Mouse (Mus musculus): ENCODE data around the gene BC067074. TPM values are rescaled to one million over a fixed set of nuclear protein-coding genes. Genes with fewer than 3 reads are reported as not detected.
A peak's percentile ranks its signal among the peaks of the same experiment; 100 is the strongest.
"Not testable (repeated sequence)": the region's sequence is repeated elsewhere in the genome, so short reads cannot be mapped to it uniquely, and the experiment has no call there.

BC067074 gene
- 1.4 and 1.6 TPM in 2 replicates for total RNA-seq (2021)
- long read RNA-seq, experiment 1: 0 reads
- long read RNA-seq, experiment 2: 0 reads

DNA sequence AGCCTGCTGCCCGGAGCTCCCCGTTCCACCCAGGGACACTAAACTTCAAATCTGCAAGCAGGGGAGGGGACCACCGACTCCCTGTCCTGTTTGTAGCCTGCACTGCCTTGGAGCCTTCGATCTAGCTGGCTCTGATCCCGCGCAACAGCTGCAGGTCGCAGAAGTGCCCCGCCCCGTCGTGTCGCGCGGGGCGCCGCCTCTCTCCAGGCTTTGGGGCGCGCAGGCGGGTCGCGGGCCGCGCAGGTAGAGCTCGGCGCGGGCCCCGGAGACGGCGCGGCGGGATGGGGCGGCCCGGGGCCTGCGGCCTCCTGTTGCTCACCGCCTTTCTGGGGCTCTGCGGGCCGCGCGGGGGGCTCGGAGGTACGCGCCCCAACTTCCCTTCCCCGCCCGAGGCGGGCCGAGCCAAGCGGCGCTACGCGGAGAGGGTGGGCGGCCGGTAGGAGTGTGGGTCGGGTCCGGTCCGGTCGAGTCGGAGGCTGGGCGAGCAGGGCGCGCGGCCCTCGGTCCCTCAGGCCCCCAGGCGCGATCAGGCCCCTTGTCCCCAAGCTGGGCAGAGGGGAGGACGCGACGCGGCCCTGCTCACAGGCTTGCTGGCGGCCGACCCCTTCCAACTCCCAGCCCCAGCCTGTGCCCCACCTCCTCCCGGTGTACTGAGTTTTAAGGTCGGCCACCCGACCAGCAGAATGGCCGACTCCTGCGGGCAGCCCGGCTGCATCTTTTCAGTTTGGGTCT, at the start of gene BC067074:
Gene BC067074 (plus strand): TSS at position 185 of the 732 bp plus-strand sequence.
- DNase-seq: peak; percentile 46

DNA sequence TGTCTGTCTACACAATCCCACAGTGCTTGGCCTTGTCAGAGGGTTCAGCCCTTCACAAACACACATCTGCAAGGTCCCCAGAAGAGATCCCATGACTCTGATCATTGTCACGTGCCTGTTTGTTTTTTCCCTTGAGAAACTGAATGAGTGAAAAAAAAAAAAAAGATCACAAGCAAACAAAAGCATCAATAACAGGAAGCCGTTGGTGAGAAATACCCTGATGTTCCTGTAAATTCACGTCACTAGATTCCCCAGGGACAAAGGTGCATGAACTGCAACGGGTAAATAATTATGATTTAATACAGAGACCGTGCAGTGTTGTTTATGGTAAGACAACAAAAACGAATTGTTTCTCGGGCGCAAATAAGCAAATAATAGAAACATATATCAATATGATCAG, 47.9 kb upstream of the BC067074 start:
- no peak for DNase-seq

DNA sequence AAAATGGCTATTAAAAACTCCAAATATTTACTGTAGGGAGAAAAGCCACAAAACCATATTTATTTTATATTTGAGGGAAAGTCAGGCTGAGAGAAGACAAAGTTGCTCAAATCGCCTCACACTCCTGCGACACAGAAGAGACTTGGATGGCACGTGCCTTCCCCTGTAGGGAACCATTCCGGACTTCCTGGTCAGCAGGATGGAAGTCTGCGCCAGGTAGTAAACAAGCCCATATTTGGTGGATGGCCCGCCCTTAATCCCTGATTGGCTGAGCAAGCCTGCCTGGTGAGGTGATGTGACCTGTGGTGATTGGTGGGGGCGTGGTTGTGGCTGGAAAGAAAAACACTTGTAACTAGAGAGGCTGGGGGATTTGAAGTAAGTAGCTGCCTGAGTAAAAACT, 40.4 kb upstream of the BC067074 start:
- not testable (repeated sequence) for DNase-seq

DNA sequence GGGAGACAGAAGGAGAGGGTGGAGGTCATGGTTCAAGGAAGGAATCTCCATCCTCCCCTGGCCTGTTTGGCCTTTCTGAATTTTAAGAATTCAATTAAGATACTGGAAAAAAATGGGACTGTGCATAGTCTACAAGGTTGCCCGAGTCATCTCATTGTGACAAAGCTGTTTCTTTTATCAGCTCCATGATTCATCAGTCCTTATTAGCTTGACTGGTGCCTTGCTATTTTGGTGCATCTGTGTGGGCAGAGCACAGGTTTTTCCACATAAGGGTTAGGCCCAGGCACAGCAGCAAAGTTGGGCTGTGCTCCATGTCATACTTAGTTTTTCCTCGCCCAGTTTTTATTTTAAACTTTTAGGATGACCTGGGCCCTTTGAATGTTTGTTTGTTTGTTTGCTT, 36.2 kb upstream of the BC067074 start:
- no peak for DNase-seq

DNA sequence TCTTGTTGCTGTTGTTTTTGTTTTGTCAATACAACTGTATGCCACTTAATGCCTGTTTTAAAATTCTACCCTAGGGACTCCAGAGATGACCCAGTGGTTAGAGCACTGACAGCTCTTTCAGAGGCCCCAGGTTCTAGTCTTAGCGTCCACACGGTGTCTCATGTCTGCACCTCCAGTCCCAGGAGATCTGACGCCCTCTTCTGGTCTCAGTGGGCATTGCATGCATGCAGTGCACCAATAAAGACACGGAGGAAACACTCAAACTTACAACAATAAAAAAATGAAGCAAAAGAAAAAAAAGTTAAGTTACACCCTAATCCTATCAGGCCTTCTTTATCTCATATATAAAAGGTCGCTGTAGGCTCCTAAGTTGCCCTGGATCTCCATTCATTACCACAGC, 35.8 kb upstream of the BC067074 start:
- DNase-seq: peak; percentile 29

DNA sequence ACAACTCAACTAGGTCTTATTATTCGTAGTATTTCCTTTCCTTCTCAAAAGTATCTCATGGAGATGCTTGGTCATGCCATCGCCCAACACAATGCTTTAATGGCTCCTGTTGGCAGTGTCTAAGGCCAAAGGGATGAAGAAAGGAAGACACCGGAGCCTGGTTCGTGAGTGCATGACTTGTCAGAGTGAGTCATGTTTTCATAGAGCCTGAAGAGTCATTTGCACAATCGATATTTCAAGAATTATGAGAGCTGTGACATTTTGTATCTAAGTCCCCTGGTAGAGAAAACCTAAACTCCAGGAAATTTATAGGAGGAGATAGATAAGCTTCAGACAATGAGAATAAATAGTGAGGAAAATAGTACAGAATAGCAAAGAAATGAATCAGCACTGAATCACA, 33.7 kb upstream of the BC067074 start:
- no peak for DNase-seq

DNA sequence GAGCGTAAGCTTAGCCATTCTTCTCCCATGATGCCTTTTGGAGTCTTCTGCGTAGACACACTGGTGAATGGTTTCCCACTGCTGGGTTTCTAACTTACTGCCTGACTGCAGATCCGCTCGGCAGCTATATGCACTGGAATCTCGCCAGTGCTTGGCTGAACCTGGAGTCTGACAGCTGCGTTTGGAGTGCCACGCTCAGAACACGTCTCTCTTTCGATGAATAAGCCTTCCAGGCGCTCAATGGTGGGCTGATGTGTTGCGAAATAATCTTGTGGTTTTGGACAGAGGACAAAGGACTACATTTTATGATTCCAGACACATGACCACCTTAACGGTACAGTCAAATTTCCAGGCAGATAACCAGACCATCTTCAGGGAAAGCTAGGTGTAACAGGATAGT, 30.1 kb upstream of the BC067074 start:
- DNase-seq: no peak

DNA sequence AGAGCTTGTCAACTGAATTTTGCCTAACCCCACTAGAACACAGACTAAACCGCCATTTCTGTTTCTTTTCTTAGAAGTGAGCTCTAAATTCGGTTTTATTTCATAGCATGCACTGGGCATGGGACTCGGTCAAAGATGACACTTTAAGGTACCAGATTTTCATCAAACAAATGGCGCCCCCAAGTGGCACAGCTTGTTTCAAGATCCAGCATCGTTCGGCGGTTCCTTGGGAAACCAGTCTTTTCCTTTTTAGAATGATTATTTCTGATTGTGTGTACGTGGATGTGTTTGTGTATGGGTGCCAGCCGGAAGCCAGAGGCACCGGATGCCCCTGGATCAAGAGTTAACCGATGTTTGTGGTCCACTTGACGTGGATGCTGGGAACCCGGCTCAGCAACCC, 27.7 kb upstream of the BC067074 start:
- DNase-seq: peak; percentile 65

DNA sequence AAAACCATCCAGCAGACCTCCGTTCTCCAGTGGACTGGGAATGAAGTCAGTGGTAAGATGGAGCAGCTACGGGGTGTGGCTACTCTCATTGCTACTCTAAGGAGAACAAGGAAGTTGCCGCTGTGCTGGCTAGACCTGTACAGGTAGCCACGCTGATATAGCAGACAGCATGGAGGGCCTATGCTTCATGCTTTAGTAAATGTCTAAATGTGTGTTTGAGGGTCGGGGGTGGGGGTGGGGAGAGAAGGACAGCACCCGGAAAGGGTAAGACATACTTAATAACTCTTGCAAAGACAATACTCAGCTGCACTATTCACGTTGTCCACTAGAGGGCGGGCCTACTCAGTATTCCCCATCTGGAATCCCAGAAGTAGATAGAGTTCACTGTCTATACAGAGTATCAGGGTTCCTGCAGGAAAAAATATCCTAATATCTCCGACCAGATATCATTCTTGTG, 26.4 kb upstream of the BC067074 start:
- peak; percentile 82 for DNase-seq

DNA sequence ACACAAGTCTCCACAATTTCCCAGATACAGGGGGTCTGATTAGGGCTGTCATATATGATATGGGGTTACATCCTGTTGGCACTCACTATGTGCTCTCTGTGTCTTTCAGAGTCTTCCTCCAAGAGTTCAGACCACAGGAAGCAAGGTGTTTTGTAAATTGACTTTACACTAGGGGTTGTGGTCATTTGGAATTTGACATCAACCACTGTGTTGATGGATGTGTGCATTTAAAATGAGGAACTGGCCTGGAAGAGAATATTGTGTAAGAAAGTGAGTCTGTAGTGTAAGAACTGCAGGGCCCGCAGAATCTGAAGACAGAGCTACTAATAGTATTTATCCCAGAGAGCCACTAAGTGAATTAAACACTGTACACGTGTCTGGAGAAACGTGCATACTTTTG, 25.8 kb upstream of the BC067074 start:
- no peak for DNase-seq

DNA sequence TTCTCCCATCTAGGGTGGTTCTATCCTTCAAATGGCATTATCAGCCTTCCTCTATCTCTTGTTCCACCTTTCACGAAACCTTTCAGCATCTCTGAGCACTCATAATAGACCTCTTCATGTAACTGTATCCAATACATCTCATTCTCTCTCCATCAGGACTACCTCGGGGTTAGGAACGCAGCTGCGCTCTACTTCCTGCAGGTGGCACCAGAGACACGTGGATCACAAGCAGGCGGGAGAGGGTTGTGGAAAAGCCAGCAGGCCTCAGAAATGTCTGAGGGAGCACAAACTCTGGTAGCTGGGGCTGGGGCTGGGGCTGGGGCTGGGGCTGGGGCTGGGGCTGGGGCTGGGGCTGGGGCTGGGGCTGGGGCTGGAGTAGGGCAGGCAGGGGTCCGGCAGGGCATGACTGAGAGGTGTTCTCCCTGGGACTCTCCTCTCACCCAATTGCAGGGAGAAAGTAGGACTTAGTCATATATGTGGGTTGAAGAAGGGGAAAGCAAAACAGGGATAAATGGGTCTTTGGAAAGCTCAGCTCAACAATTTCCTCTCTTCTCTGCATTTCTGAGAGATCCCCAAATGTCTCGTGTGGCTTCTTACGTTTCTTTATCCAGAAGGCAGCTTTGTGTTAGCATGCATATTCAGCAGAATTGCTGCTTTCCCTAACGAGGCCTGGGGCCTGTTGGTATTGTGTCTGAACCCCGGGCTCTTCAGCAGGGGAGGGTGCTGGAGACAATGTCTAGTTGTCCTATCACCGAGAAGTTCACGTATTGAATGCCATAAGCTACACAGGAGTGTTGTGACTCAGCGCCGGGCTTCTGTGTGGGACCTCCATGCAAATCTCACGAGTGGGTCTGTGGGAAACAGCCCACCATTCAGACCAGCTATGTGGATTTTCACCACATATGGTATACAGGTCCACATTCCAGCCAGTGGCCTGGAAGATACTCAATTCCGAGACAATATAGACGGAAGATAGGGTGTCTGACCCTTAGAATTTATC, 22.9 kb upstream of the BC067074 start:
- DNase-seq: peak; percentile 87

DNA sequence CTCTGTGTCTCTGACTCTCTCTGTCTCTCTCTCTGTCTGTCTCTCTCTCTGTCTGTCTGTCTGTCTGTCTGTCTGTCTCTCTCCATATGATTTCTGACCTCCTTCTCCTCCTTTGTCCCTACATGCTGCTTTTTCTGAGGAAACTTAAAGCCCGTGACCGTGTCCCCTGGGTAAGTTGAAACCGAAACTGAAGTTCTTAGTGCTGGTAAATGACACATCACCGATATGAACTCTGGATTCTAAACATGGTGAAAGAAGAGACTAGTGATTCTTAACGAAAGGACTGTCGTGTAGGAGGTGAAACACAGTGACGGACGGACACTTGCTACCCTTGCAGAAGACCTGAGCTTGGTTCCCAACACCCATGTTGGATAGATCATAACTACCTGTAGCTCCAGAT, 21.8 kb upstream of the BC067074 start:
- DNase-seq: no peak

DNA sequence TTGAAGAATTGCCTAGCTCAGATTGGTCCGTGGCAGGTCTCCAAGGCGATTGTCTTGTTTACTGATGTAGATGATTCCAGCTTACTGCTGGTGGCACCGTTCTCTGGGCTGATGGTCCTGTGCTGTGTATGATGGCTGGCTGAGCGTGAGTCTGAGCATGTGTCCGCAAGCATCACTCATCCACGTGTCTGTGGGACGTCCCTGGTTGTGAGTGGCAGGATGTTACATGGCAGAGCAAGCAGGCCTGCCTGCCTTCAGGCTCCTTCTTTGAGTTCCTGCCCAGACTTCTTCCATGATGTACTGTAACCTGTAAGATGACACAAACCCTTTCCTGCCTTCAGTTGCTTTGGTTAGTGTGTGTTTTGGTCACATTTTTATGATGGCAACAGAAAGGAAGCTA, 5.8 kb upstream of the BC067074 start:
- no peak for DNase-seq

DNA sequence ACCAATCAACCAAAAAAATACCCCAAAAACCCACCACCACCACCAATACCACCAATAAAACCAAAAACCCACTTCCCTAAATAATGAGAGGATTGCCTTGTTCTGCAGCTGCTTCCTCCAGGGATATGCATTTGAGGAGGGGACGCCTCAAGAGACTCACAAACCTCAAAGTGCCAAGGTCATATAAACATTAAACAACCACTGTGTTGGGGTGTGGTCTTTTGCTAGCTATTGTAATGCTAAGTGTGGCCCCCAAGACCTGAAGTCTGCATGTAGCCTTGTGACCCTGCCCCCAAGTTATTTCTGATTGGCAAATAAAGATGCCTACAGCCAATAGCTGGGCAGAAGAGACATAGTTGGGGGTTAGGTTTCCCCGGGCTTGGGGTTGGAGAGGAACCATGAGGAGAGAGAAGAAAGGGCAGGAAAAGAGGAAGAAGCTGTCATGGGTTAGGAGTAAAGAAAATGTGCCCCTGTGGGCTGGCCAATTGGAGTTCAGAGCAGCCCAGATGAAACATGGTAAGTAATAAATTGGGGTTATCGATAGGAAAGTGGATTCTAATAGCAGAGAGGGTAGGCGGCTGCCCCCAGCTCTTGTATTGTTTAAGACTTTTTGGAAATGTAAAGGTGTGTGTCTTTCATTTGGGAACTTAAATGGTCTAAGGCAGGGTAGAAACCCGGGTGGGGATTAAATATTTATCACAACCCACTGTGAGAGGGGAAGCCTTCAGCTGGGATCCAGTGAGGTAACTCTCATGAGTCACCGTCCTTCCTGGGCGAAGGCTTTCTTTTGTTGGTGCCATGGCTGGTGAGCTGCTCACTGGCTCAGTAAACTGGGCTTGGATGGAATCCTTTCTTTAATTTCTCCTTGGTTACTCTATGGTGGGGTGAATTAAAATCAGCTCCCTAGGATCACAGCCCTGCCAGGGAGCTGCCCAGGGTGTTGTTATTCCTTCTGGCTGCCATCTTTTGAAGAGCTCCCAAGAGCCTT, 4.5 kb upstream of the BC067074 start:
- DNase-seq: no peak

DNA sequence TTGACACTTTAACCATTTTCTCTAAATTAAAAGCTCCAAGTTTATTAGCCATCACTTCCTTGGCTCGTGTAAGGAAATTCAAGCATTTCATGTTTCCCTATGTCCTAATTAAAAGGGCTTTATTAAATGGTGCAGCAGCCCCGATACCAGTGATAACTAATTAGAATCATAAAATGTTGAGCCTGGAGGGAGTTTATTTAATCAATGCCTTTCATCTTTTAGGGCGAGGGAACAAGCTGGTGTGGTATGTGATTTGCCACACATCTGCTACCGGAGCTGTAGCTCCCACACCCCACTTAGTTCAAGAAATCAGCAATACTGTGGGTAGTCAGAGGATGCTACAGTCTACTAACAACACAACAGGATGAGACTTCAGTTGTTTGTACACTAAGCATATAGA, 3.2 kb upstream of the BC067074 start:
- no peak for DNase-seq

DNA sequence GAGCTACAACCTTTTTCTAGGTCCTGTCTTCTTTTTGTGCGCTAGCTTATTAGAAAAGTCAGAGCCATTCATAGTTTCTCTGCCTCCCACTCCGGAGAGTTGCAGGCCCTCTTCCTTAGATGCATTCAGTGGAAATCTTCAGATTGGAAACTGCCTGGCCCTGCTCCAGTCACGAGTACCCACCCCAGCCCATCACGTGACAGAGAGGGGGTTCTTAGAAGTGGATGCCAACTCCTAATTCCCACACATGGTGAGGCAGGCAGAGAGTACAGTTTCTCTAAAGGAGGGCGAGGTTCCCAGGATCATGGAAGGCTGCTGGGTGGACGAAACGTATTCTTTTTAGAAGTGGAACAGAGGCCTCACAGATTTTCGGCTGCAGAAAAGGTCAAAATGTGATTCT, 958 bp upstream of the BC067074 start:
- DNase-seq: no peak

DNA sequence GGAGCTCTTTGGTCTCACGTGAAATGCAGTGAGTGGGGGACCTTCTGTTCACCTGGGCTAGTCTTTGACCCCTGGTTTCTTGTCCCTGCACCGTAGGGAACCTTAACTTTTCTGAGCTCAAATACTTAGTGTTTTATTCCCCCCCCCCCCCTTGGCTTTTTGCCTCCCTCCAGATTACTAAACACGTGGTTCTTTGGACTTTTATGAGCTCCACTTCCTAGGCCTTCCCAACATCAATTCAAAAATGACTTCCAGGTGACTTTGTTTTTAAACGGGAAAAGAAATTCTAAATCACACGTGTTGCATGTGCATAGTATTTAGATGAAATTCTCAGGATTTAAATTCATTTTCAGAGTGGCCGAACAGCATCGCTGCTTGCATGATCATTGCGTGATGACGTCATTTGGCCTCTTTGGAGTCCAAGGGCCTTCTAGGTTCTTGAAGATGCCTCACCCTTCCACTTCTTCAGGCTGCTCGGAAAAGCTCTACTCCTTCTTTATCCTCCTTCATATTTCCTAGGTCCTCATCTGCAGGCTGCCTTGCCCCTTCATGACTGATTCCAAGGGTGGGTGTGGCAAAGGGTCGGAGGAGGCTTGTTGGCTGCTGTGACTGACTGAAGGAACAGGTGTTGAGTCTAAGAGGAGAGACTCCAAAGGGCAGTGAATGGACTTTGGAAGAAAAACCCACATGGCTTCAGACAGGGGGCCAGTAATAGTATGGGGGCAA, 911 bp downstream of the BC067074 start:
- no peak for DNase-seq

DNA sequence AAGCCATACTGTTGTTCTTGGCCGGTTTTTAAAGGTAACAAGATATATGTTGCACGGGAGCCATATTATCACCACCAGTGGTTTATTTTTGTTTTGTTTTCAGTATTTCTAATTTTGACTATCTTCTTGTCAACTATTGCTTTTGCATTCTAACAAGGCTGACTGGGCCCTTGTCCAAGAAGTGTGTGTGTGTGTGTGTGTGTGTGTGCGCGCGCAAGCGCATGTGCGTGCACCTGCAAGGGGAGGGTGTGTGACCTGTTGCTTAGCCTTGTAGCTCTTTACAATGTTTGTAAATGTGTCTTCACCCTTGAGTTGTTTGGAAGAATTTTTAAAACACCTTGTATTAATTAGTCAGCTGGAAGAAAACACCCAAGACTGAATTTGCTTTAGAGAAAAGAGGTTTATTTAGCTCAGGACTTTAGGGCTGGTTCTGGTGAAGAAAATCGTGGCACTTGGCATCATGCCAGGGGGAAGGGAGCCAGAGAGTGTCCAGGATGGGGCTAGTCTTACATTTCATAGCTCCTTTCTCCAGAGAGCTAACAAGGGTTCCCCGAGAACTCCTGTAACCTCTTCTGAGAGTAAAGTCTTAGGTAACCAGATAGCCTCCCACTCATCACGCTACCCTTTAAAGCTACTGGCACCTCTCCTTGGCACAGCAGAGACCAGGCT, 3.0 kb downstream of the BC067074 start:
- peak; percentile 25 for DNase-seq

DNA sequence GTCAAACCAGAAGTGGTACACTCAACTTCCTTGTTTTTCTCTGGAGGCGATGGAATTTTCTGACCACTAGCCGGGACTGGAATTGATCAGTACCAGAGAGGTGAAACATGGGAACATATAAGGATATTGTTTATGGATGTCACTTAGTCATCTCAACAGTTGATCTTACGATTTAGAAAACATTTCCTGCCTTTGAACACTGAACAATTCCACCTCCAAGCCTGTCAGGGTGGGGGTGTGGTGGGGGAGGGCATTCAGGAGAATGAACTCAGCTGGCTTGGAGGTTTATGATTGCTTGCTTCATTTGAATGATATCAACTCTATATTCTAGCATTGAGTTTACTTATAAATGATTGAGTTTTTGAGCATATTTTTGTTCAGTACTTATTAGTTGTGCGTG, 13.6 kb downstream of the BC067074 start:
- no peak for DNase-seq

DNA sequence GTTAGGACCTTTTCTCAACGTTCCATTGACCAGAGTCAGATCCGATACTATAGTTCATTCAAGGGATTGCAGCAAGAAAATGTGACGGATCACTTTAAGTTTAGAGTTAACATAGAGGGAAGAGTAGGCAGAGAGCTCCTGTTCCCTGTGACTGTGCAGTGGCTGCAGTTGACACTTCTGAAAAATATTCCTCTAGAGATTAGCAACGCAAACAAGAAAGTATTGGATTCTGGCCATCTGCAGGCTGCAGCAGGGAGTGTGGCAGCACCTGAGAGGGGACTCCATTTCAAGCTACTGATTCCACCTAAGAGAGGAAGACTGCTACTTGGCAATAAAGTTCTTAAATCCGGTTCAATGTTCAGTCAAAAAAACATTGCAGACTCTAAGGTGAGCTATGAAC, 26.6 kb downstream of the BC067074 start:
- DNase-seq: no peak

DNA sequence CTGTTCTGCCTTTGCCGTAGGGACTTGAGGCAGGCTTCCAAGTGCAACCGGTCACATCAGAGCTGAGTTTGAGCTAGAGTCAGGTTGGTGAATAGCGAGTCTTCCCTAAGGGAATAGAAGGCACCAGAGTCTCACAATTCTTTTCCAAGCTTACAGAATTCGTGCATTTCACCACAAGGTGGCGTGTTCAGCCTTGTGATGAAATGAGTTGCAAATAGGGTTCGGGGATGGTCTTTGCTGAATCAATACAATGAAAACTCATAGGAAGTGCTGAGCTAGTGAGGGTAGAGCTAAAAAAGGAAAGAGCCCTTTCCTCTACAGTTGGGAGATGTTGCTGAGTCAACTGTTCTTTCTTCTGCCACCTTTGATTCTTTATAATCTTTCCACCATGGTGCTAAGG, 29.0 kb downstream of the BC067074 start:
- DNase-seq: peak; percentile 42

Data from adrenal gland, postnatal 14 days (tissue).